Mouse (Mus musculus) lung, postnatal 0 days (tissue): ENCODE results near the gene Trim75.

ENCODE experiments used
- CTCF ChIP-seq: IDR thresholded peaks from 2 replicates; pipeline ENCODE4 v1.5.1; 2016; ENCODE audit warnings: antibody characterized with exemption, mild to moderate bottlenecking
- EP300 ChIP-seq: IDR thresholded peaks from 2 replicates; pipeline ENCODE4 v1.6.1; 2016; ENCODE audit warnings: antibody characterized with exemption, mild to moderate bottlenecking, control low read depth

- no peak for TF ChIP-seq CTCF
- TF ChIP-seq EP300, result no peak
Observed at GRCm38 (mm10) chr8:65028959-65029686, 41.5 kb upstream of the Trim75 start.
